Mouse (Mus musculus): ENCODE data around the gene Haspin.

DNA sequence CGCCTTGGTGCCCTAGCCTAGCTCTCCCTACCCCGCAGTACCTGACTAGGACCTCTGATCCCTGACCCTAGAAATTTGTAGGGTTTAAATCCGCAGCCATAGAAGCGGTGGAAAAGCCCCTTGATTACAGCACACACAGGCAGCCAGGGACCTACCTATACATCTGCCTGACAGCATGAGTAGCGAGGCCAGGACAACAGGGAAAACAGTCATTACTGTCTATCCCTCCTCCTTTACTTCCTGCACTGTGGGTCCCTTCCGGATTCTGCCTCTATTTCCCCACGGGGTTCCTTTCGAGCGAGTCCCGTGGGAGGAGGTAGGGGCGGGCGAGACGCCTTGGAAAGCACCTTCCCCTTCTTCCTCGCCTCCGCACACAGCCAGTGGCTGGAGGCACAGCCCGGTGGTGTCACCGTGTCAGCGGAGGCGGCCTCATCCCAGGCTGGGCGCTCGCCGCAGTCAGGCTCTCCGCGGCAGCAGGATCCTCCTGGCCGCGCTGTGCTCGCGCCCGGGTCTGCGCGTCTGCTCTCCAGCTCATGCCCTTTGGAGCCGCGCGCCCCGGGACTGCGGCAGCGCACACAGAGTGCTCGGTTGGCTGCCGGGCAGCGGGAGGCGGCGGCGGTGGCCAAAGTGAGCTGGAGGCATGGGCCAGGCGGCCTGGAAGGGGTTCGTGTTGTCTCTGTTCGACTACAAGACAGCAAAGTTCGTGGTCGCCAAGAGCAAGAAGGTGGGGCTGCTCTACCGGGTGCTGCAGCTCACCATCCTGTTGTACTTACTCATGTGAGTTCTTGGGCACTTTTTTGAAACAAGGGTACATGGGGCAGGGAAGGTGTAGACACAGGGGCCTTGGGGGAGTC lies 22.1 kb upstream of the Haspin start, which contains the start of gene P2rx5:
- TF ChIP-seq POLR2A (IDR thresholded peaks at IDR 0.05; ENCODE audit: low read depth, low read length) (no peak), CTCF (IDR thresholded peaks at IDR 0.05; ENCODE audit: extremely low read depth, insufficient read length, insufficient replicate concordance, low read depth, low read length) (no peak)
